Mouse (Mus musculus): ENCODE measurements around the gene Peak1.

The Peak1 gene

GRCm38 (mm10) chr9:56242686-56243085, 175.2 kb downstream of the Peak1 start:
- no peak for DNase-seq

GRCm38 (mm10) chr9:56241076-56241475, 176.8 kb downstream of the Peak1 start:
- no peak for DNase-seq

DNA sequence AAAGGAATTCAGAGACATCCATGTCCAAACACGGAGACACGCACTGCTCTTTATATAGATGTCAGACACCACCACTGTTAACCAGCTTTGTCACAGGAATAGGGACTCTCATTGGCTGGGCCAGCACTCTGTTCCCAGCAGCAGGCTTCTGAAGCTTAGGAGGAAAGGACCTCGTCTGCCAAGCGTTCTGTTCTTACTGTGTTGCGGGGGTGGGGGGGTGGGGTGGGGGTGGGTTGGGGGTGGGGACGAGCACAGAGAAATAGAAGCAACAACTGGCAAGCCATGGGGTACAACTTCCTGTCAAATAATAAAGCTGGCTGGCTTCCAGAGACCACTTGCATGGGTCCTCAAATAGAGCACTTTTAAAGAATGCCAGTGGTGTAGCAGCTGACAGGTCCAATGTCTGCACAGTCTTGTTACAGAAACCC, 182.0 kb downstream of the Peak1 start:
- peak; percentile 45 for DNase-seq

DNA sequence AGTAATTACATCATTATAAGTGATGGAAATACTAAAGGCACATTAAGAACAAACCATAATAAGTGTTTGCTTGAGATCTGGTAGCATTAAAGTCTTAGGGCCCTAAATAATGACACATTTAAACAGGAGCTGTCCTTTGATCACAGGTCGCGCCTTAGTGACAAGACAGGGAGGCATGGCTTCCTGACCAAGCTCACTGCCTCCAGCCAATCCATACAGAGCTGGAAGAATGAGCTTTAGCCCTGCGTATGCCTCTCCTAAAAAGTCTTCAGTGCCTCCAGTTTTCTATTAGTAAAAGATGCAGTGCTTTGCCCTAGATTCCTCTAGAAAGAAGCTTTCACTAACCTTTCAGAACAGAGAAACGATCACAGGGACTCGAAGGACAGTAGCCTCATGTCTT, 182.6 kb downstream of the Peak1 start:
- no peak for DNase-seq

- no peak for DNase-seq
Observed at GRCm38 (mm10) chr9:56234561-56234960, 183.3 kb downstream of the Peak1 start.

DNA sequence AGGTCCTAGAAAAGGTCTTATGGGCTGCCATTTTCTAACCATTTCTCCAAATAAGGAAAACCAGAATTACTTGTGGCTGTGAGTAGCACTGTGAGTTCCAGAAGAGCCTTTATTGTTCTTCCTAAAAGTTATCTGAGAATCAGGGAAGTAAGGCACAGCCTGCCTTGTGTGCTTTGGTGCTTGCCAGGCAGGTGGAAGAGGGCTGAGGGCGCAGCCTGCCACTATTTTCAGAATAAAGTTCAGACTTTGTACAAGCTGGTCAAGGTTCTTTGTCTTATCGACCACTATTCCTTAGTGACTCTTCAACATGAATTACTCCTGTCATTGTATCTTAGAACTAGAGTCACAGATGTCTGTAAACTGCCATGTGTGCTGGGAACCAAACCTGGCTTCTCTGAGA, 184.6 kb downstream of the Peak1 start:
- DNase-seq: no peak

DNA sequence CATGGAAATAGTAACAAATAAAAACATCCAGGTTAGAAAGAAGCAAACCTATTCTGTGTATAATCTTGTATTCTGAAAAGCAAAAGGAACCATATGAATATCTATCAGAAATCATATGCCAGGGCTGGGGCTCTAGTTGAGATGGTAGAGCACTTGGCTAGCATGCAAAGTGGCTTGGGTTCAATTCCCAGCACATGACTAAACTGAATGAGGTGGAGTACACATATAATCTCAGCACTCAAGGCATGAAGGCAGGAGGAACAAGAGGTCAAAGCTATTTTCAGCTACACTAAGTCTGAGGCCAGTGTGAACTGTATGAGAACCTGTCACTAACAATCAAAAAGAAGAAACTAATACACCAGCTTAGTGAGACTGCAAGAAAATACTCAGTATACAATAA, 187.0 kb downstream of the Peak1 start:
- no peak for DNase-seq

DNA sequence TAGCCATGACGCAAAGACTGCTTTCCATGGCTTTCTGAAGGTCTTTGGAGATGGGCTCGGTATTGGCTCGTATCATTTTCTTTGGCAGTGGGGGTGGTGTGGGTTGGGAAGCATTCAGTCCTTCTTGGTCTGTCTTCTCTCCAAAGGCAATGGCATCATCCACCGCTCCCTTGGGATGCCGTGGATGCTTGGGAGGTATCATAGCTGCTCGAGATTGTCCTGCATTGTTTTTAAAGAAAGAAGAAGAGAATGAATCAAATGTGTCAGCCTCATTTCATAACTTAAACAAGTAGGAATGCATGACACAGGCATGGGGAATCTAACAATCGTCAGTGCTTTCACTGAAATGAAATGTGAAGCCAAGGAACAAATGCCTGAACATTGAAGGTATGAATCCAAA, 190.2 kb downstream of the Peak1 start:
- no peak for DNase-seq

DNA sequence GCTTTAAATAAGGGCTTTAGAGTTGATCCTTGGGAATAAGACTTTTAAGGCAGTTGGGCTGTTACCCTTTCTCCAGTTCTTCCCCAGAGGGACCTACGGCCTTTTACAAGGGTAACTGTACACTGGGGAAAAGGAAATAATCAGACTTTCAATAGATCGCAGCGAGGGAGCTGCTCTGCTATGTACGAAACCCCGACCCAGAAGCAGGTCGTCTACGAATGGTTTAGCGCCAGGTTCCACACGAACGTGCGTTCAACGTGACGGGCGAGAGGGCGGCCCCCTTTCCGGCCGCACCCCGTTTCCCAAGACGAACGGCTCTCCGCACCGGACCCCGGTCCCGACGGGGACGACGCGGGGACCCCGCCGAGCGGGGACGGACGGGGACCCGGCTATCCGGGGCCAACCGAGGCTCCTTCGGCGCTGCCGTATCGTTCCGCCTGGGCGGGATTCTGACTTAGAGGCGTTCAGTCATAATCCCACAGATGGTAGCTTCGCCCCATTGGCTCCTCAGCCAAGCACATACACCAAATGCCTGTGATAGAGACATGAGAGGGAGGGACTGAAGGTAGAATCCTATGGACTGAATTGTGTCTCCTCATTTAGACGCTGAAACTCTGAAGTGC, 194.3 kb downstream of the Peak1 start:
- DNase-seq: peak; percentile 58

DNA sequence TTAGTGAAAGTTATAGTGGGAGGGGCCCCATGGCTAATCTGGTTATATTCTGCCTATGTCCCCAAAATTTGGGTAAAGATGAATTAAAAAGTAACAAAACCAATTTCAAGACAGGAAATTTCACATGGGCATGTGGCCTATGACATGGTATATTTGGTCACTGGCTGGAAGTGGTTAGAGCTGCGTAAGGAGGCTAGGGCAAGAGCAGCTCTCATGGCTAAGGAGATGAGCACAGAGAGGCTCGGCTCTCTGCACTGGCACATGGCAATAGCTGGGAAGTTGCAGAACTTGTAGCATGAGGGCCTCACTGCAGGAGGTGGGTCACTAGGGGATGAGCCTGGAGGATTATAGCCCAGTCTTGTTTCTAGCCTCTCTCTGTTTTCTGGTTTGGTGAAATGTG, 199.0 kb downstream of the Peak1 start:
- no peak for DNase-seq

- DNase-seq: no peak
Observed at GRCm38 (mm10) chr9:56218043-56218442, 199.8 kb downstream of the Peak1 start.

DNA sequence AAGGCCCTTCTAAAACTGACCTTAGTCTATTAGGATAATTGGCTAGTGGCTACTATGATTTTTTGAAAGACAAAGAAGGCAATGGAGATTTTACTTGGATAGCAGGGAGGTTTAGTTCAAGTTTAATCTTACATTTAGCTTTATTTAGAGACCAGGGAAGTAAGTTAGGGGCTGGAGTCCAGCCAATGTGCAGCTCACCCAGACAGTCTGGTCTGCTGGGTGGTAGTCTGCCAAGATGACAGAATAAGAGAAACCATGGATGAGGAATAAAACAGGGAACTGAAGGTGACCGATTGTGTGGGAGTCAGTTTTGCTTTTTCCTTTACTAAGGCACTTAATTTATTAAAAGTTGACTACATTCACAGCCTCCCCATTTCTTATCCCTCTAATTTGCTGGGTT, 200.5 kb downstream of the Peak1 start:
- DNase-seq: peak; percentile 71

- peak; percentile 74 for DNase-seq
Observed at GRCm38 (mm10) chr9:56213451-56214291, 204.2 kb downstream of the Peak1 start.

- no peak for DNase-seq
Observed at GRCm38 (mm10) chr9:56208817-56209216, 209.1 kb downstream of the Peak1 start.

DNA sequence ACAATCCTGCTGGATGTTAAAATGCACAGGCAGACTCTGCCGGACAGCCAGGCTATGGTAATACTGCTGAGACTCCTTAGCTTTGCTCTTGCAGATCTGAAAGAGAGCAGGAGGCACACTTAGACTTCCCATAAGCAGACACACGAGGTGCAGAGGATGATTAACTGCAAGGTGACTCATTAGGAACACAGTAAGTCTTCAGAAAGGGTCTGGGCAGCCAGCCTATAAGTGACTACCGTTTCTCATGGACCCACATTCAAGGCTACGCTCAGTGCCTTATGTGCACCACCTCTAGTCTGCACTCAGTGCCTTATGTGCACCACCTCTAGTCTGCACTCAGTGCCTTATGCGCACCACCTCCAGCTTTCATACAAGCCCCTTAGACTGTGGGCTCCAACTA, 210.4 kb downstream of the Peak1 start:
- DNase-seq: no peak

DNA sequence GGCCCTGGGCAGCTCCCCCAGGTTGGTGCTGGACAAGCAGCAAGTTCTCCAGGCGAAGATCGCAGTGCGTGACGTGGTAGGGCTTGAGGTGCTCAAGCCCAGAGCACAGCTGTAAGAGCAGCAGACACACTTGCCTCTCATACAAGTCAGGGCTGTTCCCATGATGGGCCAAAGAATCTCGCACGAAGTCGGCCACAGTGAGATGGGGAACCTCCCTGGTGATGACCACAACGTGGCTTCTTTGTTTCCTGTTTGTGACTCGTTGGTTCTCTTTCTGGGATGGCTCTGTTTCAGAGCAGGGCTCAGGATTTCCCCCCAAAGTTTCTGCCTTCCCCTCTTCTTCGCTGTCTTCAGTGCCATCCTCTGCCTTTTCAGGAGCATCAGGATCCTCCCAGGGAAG, 210.8 kb downstream of the Peak1 start:
- DNase-seq: no peak

DNA sequence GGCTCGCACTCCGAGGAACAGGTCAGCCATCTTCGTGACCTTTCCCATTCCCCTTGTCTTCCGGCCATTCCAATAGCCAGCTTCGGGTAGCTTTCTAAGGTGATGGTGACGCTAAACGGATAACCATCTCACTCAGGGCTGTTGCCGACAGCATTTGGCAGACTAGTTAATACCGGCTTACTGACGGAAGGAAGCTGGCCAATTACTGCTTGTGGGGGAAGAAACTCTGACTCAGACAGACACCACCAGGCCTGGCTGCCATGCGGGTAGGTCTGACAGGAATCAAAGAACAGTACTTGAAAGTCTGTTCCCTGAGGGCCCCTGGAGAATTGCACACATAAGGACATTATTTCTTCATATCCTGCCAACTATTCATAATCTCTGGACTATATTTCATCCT, 212.5 kb downstream of the Peak1 start:
- peak; percentile 21 for DNase-seq

GRCm38 (mm10) chr9:56204316-56204715, 213.6 kb downstream of the Peak1 start:
- DNase-seq: no peak

- DNase-seq: peak; percentile 65
Observed at GRCm38 (mm10) chr9:56200645-56201314, 217.1 kb downstream of the Peak1 start.

DNA sequence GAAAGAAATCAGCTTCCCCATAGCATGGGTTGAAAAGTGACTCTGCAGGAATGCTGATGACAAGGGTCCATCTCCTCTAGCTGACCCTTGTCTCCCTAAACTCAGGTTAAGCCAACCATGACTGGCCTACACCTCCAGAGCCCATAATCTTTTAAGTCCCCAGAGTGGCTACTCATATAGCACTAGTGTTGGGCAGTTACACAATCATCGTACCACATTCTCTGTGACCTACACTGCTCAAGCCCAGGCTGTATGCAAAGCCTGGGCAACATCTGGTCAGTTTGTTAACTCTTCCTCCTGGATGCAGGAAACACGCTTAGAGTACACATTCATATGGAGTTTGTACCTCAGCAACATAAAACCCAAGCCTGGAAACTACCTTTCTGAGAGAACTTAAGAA, 217.7 kb downstream of the Peak1 start:
- DNase-seq: no peak

- DNase-seq: no peak
Observed at GRCm38 (mm10) chr9:56196921-56197320, 220.9 kb downstream of the Peak1 start.

DNA sequence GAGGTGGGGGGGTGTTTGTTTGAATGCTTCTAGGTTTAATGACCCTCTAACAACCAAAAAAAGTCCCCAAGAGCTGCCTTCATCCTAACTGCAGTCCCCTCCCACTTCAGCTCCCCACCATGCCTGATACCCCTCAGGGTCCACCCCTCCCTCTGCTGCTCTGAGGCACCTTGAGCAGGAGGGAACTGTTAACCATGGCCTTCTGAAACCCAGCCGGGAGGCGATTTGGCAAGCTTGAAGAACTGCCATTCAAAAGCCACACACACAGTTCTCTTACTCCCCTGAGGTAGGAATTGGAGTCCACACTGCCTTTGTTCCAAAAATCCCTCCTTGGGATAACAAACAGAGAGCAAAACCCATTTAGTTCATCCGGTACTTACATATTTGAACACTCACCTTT, 222.7 kb downstream of the Peak1 start:
- DNase-seq: no peak

DNA sequence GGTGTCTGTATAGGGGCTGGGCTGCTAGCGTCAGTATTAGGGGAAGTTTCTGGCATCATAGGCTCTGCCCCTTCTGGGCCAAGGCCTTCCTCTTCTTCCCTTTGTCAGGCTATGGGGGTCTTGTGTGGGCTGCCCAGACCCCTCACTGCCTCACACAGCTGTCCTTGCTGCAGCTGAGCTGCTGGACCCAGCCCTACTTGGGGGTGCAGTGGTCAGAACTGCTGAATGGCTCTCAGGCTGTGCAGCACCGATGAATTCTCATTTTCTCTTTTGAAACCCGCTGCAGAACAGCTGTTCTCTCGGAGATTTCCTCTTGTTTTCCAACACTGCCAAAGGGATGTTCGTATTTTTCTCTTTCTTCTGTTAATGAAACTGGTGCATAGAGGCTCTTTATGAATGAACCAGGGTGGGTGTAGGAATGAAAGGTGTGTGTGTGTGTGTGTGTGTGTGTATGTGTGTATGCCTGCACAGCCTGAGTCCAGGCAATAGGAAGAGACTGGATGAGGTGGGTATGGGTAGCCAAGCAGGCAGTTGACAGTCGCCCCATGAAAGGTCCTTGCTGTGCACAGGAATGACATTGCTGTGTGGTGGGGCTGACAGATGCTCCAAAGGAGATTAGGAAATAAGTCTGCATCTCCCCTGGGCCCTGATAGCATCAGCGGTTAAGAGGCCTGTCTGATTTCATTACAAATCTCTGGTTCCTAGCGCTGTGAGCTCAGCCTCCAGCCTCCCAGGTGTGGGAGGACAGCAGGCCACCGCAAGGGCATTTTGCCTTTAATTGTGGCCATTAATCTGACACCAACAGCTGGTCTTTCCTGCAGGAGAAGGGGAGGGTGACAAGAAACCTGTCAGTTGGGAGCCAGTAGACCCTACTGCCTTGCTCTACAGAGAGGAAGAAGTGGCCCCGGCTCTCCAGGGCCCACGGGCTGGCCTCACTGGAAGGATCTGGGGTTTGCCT, 226.1 kb downstream of the Peak1 start:
- no peak for DNase-seq

Measured in layer of hippocampus, adult 9-11 months (tissue).